Mouse (Mus musculus) bone marrow, adult 2 months (tissue): ENCODE data around the gene Tm9sf3.

ENCODE experiments used
- CTCF ChIP-seq: fragments of 200-500 bp; IDR thresholded peaks from 2 replicates; pipeline ENCODE4 v1.5.1; 2011; ENCODE audit warnings: low read length, control low read depth; ENCODE audit not compliant: control insufficient read depth, insufficient read depth
- POLR2A ChIP-seq: fragments of 200-500 bp; IDR thresholded peaks from 2 replicates; pipeline ENCODE4 v1.6.1; 2011; ENCODE audit warnings: low read depth, mild to moderate bottlenecking, control low read depth, low read length, borderline replicate concordance; ENCODE audit not compliant: control insufficient read depth

DNA sequence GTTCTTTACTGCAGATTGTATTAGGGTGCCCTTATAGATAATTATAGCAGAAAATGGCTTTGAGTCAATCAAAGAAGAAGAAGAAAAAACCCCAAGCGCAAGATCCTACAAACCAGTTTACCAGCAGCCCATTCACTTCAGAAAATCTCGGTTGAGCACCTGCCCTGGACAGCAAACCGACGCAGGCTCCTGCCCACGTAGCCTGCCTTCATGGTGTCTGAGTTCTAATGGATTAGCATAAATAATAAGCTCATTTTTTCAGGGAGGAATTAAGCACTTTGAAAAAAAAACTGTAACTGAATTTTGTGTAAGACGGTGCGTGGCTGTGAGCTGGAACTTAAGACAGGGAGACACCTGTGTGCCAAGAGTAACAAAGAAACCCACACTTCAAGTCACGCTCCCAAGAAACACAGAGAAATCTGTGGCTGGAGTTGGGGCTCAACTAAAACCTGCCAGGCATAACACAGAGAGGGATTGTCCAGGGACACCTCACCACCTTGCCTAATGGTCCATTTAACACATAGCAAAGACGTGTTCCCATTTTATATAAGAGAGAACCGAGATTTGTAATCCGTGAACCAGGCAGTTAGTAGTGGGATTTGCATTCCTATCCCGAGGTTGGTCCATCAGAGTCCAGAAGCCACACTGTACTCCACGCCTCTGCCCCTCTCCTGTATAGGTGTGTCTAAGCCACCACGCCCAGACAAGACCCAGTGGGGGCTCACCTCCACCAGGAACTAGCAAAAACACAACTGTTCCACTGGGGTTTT, 98.5 kb downstream of the Tm9sf3 start:
- no peak for TF ChIP-seq CTCF
- no peak for TF ChIP-seq POLR2A
